Mouse (Mus musculus) heart, postnatal 0 days (tissue): ENCODE results near the gene Tle1.

Experiments used
- CTCF ChIP-seq: IDR thresholded peaks from 2 replicates; pipeline ENCODE4 v1.5.1; 2016; ENCODE audit warnings: antibody characterized with exemption, control low read depth, low read depth
- EP300 ChIP-seq: IDR thresholded peaks from 2 replicates; pipeline ENCODE4 v1.6.1; 2016; ENCODE audit warnings: antibody characterized with exemption, low read depth

DNA sequence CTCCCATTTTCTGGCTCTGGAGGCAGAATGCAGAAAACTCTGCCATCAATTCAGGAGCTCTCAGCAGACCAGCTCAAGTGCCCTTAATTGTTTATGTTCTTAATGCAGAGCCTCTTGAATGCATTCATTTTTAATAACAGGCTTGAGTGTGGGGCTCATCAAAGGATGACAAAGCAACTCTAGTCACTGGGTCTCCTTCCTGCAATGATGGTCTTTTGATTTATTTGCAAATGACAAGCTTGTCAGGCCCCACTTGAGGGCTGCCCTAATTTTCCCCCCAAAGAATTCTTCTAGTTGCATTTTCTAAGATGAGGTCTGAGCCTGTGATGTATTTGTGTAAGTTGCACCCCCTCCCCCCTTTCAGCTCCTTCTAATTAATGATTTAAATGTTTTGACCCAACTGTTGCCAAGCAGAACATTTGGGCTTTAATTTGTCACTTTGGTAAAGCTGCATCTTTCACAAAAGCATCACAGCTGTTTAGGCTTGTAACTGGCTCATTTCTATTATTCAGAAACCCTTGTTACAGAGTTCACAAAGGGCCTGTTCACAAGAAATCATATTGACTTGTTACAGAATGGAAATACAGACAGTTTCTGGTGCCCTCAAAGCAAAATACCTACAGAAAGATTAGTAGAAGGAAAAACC is 18.3 kb downstream of the Tle1 start:
- TF ChIP-seq CTCF: no peak
- TF ChIP-seq EP300: no peak
